Mouse (Mus musculus) forebrain, embryonic 14.5 days (tissue): Measurements from ENCODE around the gene Pdpr. TPM values are rescaled to one million over a fixed set of nuclear protein-coding genes. Genes with fewer than 3 reads are reported as not detected.

Experiments
- polyA plus RNA-seq: library from polyadenylated mRNA; unstranded; fragments of >200 nt; fragmentation: Nextera tagmentation; extraction: Ambion mirVana; gene quantifications from 2 replicates; pipeline ENCODE4 v1.2.1, GENCODE M21; 2014

The Pdpr gene
- polyA plus RNA-seq, 1 experiment from 2014 or later, result 6.7 TPM

Other genes with a start within 250 kb of the Pdpr start
- gene Cog4, start 248.0 kb upstream of the Pdpr start, polyA plus RNA-seq, result 56.1 and 61.5 TPM in 2 replicates
- gene Sf3b3, start 247.8 kb upstream of the Pdpr start, polyA plus RNA-seq, result 98.5 and 111 TPM in 2 replicates
- 5.5 and 5.7 TPM in 2 replicates for gene Fuk, start 192.1 kb upstream of the Pdpr start, polyA plus RNA-seq
- gene St3gal2, start 174.7 kb upstream of the Pdpr start, polyA plus RNA-seq, result 12.5 and 16.1 TPM in 2 replicates
- gene Ddx19a, start 96.8 kb upstream of the Pdpr start, polyA plus RNA-seq, result 15.8 and 16.7 TPM in 2 replicates
- gene Ddx19b, start 62.9 kb upstream of the Pdpr start, polyA plus RNA-seq, result 7.0 and 7.2 TPM in 2 replicates
- 61.8 and 64.7 TPM in 2 replicates for gene Aars, start 61.5 kb upstream of the Pdpr start, polyA plus RNA-seq
- not detected in 2 replicates for gene Exosc6, start 38.3 kb upstream of the Pdpr start, polyA plus RNA-seq
- gene Clec18a, start 2.2 kb upstream of the Pdpr start, polyA plus RNA-seq, result 0.42 and 0.61 TPM in 2 replicates
- gene Glg1, start 164.6 kb downstream of the Pdpr start, polyA plus RNA-seq, result 65.2 and 66.1 TPM in 2 replicates
- gene Rfwd3, start 205.6 kb downstream of the Pdpr start, polyA plus RNA-seq, result 34.4 and 35.3 TPM in 2 replicates
- gene Mlkl, start 243.5 kb downstream of the Pdpr start, polyA plus RNA-seq, result 0.47 and 0.78 TPM in 2 replicates